8 mouse cellular contexts compared by ENCODE assay signal in the genomic region with DNA sequence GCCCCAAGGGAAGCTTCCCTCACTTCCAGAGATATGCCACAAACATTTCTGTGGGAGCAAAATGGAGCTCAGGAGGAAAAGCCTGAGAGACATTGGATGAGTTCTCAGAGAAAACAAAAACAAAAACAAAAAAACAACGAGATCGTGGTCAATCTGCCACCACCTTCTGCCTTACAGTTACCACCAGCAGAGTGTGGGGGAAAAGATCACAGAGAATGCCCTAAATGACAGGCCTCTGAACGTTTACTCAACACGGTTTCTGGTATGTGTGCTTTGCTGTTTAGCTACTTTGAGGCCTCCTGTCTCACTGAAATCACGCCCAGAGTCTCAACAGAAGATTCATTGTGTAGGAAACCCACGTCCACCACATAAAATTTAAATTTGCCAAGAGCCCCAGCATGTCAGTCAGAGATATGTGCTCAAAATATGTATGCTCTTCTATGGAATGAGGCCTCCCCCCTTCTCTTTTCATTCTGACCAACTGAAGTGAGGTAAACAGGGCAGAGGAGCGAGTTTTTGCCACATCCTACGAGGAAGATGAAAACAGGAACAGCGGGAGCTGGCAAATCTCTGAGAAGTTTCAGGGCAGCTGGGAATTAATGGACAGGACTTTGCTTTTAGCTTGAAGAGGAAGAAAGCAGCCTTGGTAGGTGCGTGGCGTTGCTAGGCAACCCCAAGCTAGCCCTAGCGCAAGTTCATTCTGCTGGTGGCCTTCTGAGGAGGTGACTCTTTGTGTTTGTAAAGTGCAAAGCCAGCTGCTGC.
DNase-seq lines count a peak whose midpoint lies in the region; ATAC-seq lines count a peak whose summit lies in the region.
"Had no signal": no experiment of that assay in that cellular context is flagged by ENCODE, and none has a peak within 500 bp of the region (broad histone marks: within the 10 kb centered on the region; RNA-seq: fewer than 3 reads in every experiment).

No protein-coding gene starts in this region.

- H3K4me1 ChIP-seq in hindbrain, embryonic 13.5 days (replicated peaks) = peaks cover 49% of the 10 kb centered on the region

- H3K4me3 ChIP-seq in hindbrain, embryonic 13.5 days = no peak overlapping the region

- H3K27ac ChIP-seq in hindbrain, embryonic 13.5 days = peak overlapping the region; percentile 30

- no peaks in the 10 kb centered on the region for H3K9me3 ChIP-seq in hindbrain, embryonic 13.5 days

- WGBS in hindbrain, embryonic 13.5 days = 17% methylated on average over 12 of the region's 12 CpGs

- no peak overlapping the region for H3K4me2 ChIP-seq in hindbrain, embryonic 13.5 days

- peak; percentile 31 for DNase-seq in R1 (ENCODE audit: low read depth, low spot score)
- DNase-seq in embryo, embryonic 10.5 days (ENCODE audit: low spot score) = peak; percentile 71
- peak; percentile 71 for DNase-seq in mesoderm, embryonic 11.5 days (ENCODE audit: low read depth, low spot score)
- DNase-seq in heart, adult 11 months = no peak
- DNase-seq in heart, postnatal 4 days = no peak
- DNase-seq in adrenal gland, postnatal 4 days (ENCODE audit: low spot score in 2 of 2) = no peak
- DNase-seq: heart, adult 18-20 months had no signal

- H3K36me3 ChIP-seq in hindbrain, embryonic 13.5 days = no peaks in the 10 kb centered on the region; the same call in 1 of the 2 replicates

- H3K27me3 ChIP-seq in hindbrain, embryonic 13.5 days = no peaks in the 10 kb centered on the region

- no peak overlapping the region for H3K9ac ChIP-seq in hindbrain, embryonic 13.5 days

- peak; percentile 56; the same call in 1 of the 2 replicates for ATAC-seq in hindbrain, embryonic 13.5 days (ENCODE audit: low FRiP score)

Comparison
In these comparisons a context has a peak if more than half of its experiments do, and no peak if none do; other contexts are left out.
1. DNase-seq: peak in R1 (single experiment), embryo, embryonic 10.5 days (single experiment) and mesoderm, embryonic 11.5 days (single experiment); none in heart, adult 11 months (single experiment), heart, postnatal 4 days (single experiment) and adrenal gland, postnatal 4 days (0 of 2).